In genomic region chr9:40872156-40872478, GRCm38 (mm10) we compare ENCODE assay signal across 9 mouse cellular contexts. TPM values are rescaled to one million over a fixed set of nuclear protein-coding genes. Genes with fewer than 3 reads are reported as not detected.
DNase-seq lines count a peak whose midpoint lies in the region; ATAC-seq and TF ChIP-seq lines count a peak whose summit lies in the region.
"Had no signal": no experiment of that assay in that cellular context is flagged by ENCODE, and none has a peak within 500 bp of the region (broad histone marks: within the 10 kb centered on the region; RNA-seq: fewer than 3 reads in every experiment).

No protein-coding gene starts in this region.

- 5% methylated on average over 8 of the region's 8 CpGs for WGBS in lung, adult 2 months
- 4% methylated on average over 8 of the region's 8 CpGs for WGBS in hindbrain, embryonic 14.5 days
- WGBS in midbrain, embryonic 13.5 days = 2% methylated on average over 8 of the region's 8 CpGs

- no peak for ATAC-seq in hindbrain, embryonic 14.5 days (ENCODE audit: low FRiP score)
- ATAC-seq in midbrain, embryonic 13.5 days = no peak

- no peaks in the 10 kb centered on the region for H3K9me3 ChIP-seq in hindbrain, embryonic 14.5 days (ENCODE audit: control insufficient read depth, low read length)
- H3K9me3 ChIP-seq in midbrain, embryonic 13.5 days = no peaks in the 10 kb centered on the region

- no peaks in the 10 kb centered on the region for H3K36me3 ChIP-seq in hindbrain, embryonic 14.5 days (replicated peaks; ENCODE audit: control insufficient read depth, insufficient read depth)
- no peaks in the 10 kb centered on the region for H3K36me3 ChIP-seq in midbrain, embryonic 13.5 days

- TF ChIP-seq CTCF in lung, adult 2 months (IDR thresholded peaks at IDR 0.05; ENCODE audit: insufficient read depth, low read length) = peak; percentile 23; the same call in 1 of the 2 replicates

- no peaks in the 10 kb centered on the region; the same call in 1 of the 2 replicates for H3K4me1 ChIP-seq in lung, adult 2 months (ENCODE audit: control insufficient read depth, insufficient read depth, low read length)
- H3K4me1 ChIP-seq in hindbrain, embryonic 14.5 days (replicated peaks; ENCODE audit: control insufficient read depth, insufficient read depth, low read length) = no peaks in the 10 kb centered on the region
- peaks cover 9% of the 10 kb centered on the region for H3K4me1 ChIP-seq in midbrain, embryonic 13.5 days (replicated peaks)

- H3K4me2 ChIP-seq in hindbrain, embryonic 14.5 days (replicated peaks) = peak overlapping the region; percentile 23; the same call in 1 of the 2 replicates
- peak overlapping the region; percentile 33 for H3K4me2 ChIP-seq in midbrain, embryonic 13.5 days (replicated peaks)

- no peak overlapping the region for H3K4me3 ChIP-seq in lung, adult 2 months (replicated peaks; ENCODE audit: extremely low read depth, low read depth, low read length)
- H3K4me3 ChIP-seq in hindbrain, embryonic 14.5 days (replicated peaks; ENCODE audit: low read length) = no peak overlapping the region
- H3K4me3 ChIP-seq in midbrain, embryonic 13.5 days (replicated peaks) = no peak overlapping the region

- DNase-seq in adrenal gland, postnatal 10 days = peak; percentile 15
- no peak for DNase-seq in adrenal gland, postnatal 4 days (ENCODE audit: low spot score in 2 of 2)
- DNase-seq in lung, adult 2 months = peak; percentile 10
- no peak for DNase-seq in lung, postnatal 14 days
- DNase-seq in hindbrain, embryonic 14.5 days (ENCODE audit: low spot score) = no peak
- DNase-seq in right cerebral cortex, postnatal 4 days = no peak
- no peak for DNase-seq in adrenal gland, adult 8-10 months

- no peak for TF ChIP-seq POLR2A in lung, adult 2 months (IDR thresholded peaks at IDR 0.05; ENCODE audit: borderline replicate concordance, extremely low read depth, low read depth, low read length)

- no peak overlapping the region for H3K27ac ChIP-seq in hindbrain, embryonic 14.5 days
- no peak overlapping the region for H3K27ac ChIP-seq in midbrain, embryonic 13.5 days

- no peak overlapping the region for H3K9ac ChIP-seq in hindbrain, embryonic 14.5 days
- H3K9ac ChIP-seq in midbrain, embryonic 13.5 days (replicated peaks) = no peak overlapping the region

- peaks cover 90% of the 10 kb centered on the region for H3K27me3 ChIP-seq in hindbrain, embryonic 14.5 days (ENCODE audit: control insufficient read depth, insufficient read depth, low read length)
- H3K27me3 ChIP-seq in midbrain, embryonic 13.5 days = peaks cover 86% of the 10 kb centered on the region

RNA-seq across cellular contexts. Expression of gene Bsx, which starts 1.8 kb away (rescaled TPM):
- not detected for total RNA-seq in adrenal gland, postnatal 10 days (2021)
- total RNA-seq in adrenal gland, postnatal 4 days (2021) = under 1 TPM in 1 of 2 experiments, not detected in 1; 0.08 TPM
- 0.04 and 0.05 TPM in 2 replicates for polyA plus RNA-seq in lung, adult 2 months (2012; rRNA removed)
- not detected in 2 replicates for polyA plus RNA-seq in hindbrain, embryonic 14.5 days (2014; fragmentation: Nextera tagmentation; extraction: Ambion mirVana)
- polyA plus RNA-seq in midbrain, embryonic 13.5 days (2015; fragmentation: Nextera tagmentation; extraction: Ambion mirVana) = 2.7 and 4.1 TPM in 2 replicates
- total RNA-seq in adrenal gland, adult 8-10 months (2022) = not detected
- polyA plus RNA-seq: embryonic facial prominence, embryonic 14.5 days had no signal

Comparison
In these comparisons a context has a peak if more than half of its experiments do, and no peak if none do; other contexts are left out.
1. DNase-seq: peak in adrenal gland, postnatal 10 days (single experiment) and lung, adult 2 months (single experiment); none in adrenal gland, postnatal 4 days (0 of 2), lung, postnatal 14 days (single experiment), hindbrain, embryonic 14.5 days (single experiment), right cerebral cortex, postnatal 4 days (single experiment) and adrenal gland, adult 8-10 months (single experiment).